Mouse (Mus musculus) midbrain, embryonic 12.5 days (tissue): Measurements from ENCODE around the gene Flad1. TPM values are rescaled to one million over a fixed set of nuclear protein-coding genes. Genes with fewer than 3 reads are reported as not detected.

Experiments
- ATAC-seq: fragments of 200-750 bp; cut with Nextera tagmentation; 2 replicates; pipeline ENCODE4 v1.8.0; 2017; ENCODE audit warnings: low read depth, moderate TSS enrichment, moderate library complexity; ENCODE audit not compliant: low FRiP score
- H3K27ac ChIP-seq: fragments of 300-500 bp; sonication (generic); replicated peaks from 2 replicates; pipeline ENCODE4 v1.5.1; 2016; ENCODE audit warnings: mild to moderate bottlenecking
- H3K27me3 ChIP-seq: fragments of 300-500 bp; sonication (generic); 2 replicates; pipeline ENCODE4 v1.6.1; 2016; ENCODE audit warnings: mild to moderate bottlenecking
- H3K36me3 ChIP-seq: fragments of 300-500 bp; sonication (generic); 2 replicates; pipeline ENCODE4 v1.6.1; 2016
- H3K4me1 ChIP-seq: fragments of 300-500 bp; sonication (generic); 2 replicates; pipeline ENCODE4 v1.6.1; 2016
- H3K4me2 ChIP-seq: fragments of 300-500 bp; sonication (generic); replicated peaks from 2 replicates; pipeline ENCODE4 v1.6.1; 2016; ENCODE audit warnings: mild to moderate bottlenecking, moderate library complexity
- H3K4me3 ChIP-seq: fragments of 300-500 bp; sonication (generic); 2 replicates; pipeline ENCODE4 v1.5.1; 2016; ENCODE audit warnings: mild to moderate bottlenecking
- H3K9ac ChIP-seq: fragments of 300-500 bp; sonication (generic); replicated peaks from 2 replicates; pipeline ENCODE4 v1.6.1; 2016; ENCODE audit warnings: mild to moderate bottlenecking, moderate library complexity
- H3K9me3 ChIP-seq: fragments of 300-500 bp; sonication (generic); 2 replicates; pipeline ENCODE4 v1.6.1; 2016; ENCODE audit warnings: mild to moderate bottlenecking
- WGBS: fragments of 180-500 bp; shearing (Covaris S2); methylation state at CpG from one replicate; pipeline ENCODE4 v1.1.7; 2016; 5-methylcytosine and 5-hydroxymethylcytosine counted together
- polyA plus RNA-seq: library from polyadenylated mRNA; unstranded; fragments of >200 nt; fragmentation: Nextera tagmentation; extraction: Ambion mirVana; gene quantifications from 2 replicates; pipeline ENCODE4 v1.2.1, GENCODE M21; 2016

Flad1 gene
- polyA plus RNA-seq, 1 experiment from 2014 or later = 34.4 TPM

DNA sequence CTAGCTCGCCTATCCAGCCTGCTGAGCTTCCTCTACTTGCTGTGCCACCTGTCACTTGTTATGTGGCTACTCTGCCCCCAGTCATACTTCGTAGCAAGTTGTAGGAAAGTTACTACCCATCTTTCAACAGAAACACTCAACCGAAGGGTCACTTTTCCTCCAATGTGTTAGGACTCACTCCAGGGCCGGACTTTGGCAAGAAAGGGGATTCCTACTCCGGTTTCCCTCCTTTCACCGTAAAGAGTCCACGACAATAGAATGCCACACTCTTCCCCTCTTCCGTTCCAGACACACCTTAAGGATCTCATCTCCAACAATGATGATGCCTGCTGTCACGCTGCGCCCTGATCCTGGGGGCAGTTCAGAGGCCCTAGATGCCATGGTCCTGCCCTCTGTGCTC lies 806 bp downstream of the Flad1 start:
- WGBS = 83% methylated on average over 10 of the region's 10 CpGs
- Histone ChIP-seq H3K36me3 (peaks cover 33% of the 10 kb centered on the region), H3K9me3 (no peaks in the 10 kb centered on the region), H3K4me3 (peak overlapping the region; percentile 54), H3K4me1 (peaks cover 7% of the 10 kb centered on the region), H3K4me2 (peak overlapping the region; percentile 73), H3K27me3 (no peaks in the 10 kb centered on the region), H3K9ac (peak overlapping the region; percentile 47), H3K27ac (peak overlapping the region; percentile 52; the same call in 1 of the 2 replicates)
- no peak for ATAC-seq

- WGBS = 95% methylated on average over 3 of the region's 3 CpGs
- no peak overlapping the region for H3K4me3 ChIP-seq
- H3K4me2 ChIP-seq = no peak overlapping the region
- H3K4me1 ChIP-seq = peaks cover 7% of the 10 kb centered on the region
- no peaks in the 10 kb centered on the region for H3K27me3 ChIP-seq
- H3K36me3 ChIP-seq = peaks cover 27% of the 10 kb centered on the region
- no peak overlapping the region for H3K27ac ChIP-seq
- H3K9ac ChIP-seq = no peak overlapping the region
- no peak for ATAC-seq
- no peaks in the 10 kb centered on the region for H3K9me3 ChIP-seq
These were observed 2.0 kb downstream of the Flad1 start for GRCm38 (mm10) chr3:89409701-89410100.

GRCm38 (mm10) chr3:89408448-89408847 lies 3.2 kb downstream of the Flad1 start:
- Histone ChIP-seq H3K9ac (no peak overlapping the region), H3K27me3 (no peaks in the 10 kb centered on the region), H3K4me1 (peaks cover 7% of the 10 kb centered on the region), H3K36me3 (peaks cover 26% of the 10 kb centered on the region), H3K27ac (no peak overlapping the region), H3K4me2 (no peak overlapping the region), H3K9me3 (no peaks in the 10 kb centered on the region), H3K4me3 (no peak overlapping the region)
- no peak for ATAC-seq
- 61% methylated on average over 16 of the region's 16 CpGs for WGBS

GRCm38 (mm10) chr3:89406887-89407286 lies 4.8 kb downstream of the Flad1 start:
- no peak overlapping the region for H3K4me2 ChIP-seq
- no peak overlapping the region for H3K27ac ChIP-seq
- peaks cover 7% of the 10 kb centered on the region for H3K4me1 ChIP-seq
- H3K9me3 ChIP-seq = no peaks in the 10 kb centered on the region
- peaks cover 41% of the 10 kb centered on the region for H3K36me3 ChIP-seq
- H3K27me3 ChIP-seq = no peaks in the 10 kb centered on the region
- H3K4me3 ChIP-seq = no peak overlapping the region
- WGBS = 96% methylated on average over 6 of the region's 6 CpGs
- no peak for ATAC-seq
- no peak overlapping the region for H3K9ac ChIP-seq

GRCm38 (mm10) chr3:89402693-89403092 lies 9.0 kb downstream of the Flad1 start, which contains the start of gene Lenep:
Gene Lenep, minus strand, starts transcription at chr3:89402793.
- no peaks in the 10 kb centered on the region for H3K9me3 ChIP-seq
- 77% methylated on average over 5 of the region's 5 CpGs for WGBS
- H3K9ac ChIP-seq = no peak within 1 kb of the TSS
- H3K4me3 ChIP-seq = no peak within 1 kb of the TSS
- no peak within 1 kb of the TSS for H3K4me2 ChIP-seq
- ATAC-seq = no peak
- no peaks in the 10 kb centered on the region for H3K27me3 ChIP-seq
- no peak within 1 kb of the TSS for H3K27ac ChIP-seq
- H3K4me1 ChIP-seq = no peaks in the 10 kb centered on the region
- H3K36me3 ChIP-seq = peaks cover 45% of the 10 kb centered on the region

DNA sequence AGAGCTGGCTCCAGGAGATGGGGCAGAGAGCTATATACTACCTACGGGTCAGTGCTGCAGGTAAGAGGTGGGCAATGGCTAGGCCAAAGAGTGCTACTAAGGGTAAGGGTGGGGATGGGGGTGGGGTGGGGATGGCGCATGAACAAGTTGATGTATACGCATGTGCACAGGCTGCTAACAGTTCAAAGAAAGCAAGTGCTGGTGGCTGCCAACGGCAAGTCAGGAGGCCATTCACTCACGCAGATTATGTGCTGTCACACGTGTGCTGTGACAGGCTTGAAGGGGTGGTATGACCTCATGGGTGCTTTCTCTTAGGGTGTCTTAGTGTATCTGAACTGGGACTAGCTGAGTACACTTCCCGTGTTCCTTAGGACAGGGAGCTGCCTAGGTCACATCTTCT lies 10.3 kb downstream of the Flad1 start:
- ATAC-seq = no peak
- H3K36me3 ChIP-seq = peaks cover 36% of the 10 kb centered on the region
- no peak overlapping the region for H3K4me3 ChIP-seq
- H3K4me2 ChIP-seq = no peak overlapping the region
- H3K4me1 ChIP-seq = peaks cover 4% of the 10 kb centered on the region
- no peaks in the 10 kb centered on the region for H3K9me3 ChIP-seq
- WGBS = 85% methylated on average over 7 of the region's 7 CpGs
- no peak overlapping the region for H3K9ac ChIP-seq
- peaks cover 3% of the 10 kb centered on the region; the same call in 1 of the 2 replicates for H3K27me3 ChIP-seq
- H3K27ac ChIP-seq = no peak overlapping the region

GRCm38 (mm10) chr3:89396654-89397005 lies 15.0 kb downstream of the Flad1 start:
- Histone ChIP-seq H3K4me2 (peak overlapping the region; percentile 100), H3K4me1 (peaks cover 47% of the 10 kb centered on the region), H3K36me3 (peaks cover 6% of the 10 kb centered on the region), H3K9ac (peak overlapping the region; percentile 62), H3K9me3 (no peaks in the 10 kb centered on the region), H3K27me3 (peaks cover 26% of the 10 kb centered on the region), H3K27ac (no peak overlapping the region), H3K4me3 (peak overlapping the region; percentile 58)
- ATAC-seq = no peak
- WGBS = 2% methylated on average over 4 of the region's 4 CpGs

DNA sequence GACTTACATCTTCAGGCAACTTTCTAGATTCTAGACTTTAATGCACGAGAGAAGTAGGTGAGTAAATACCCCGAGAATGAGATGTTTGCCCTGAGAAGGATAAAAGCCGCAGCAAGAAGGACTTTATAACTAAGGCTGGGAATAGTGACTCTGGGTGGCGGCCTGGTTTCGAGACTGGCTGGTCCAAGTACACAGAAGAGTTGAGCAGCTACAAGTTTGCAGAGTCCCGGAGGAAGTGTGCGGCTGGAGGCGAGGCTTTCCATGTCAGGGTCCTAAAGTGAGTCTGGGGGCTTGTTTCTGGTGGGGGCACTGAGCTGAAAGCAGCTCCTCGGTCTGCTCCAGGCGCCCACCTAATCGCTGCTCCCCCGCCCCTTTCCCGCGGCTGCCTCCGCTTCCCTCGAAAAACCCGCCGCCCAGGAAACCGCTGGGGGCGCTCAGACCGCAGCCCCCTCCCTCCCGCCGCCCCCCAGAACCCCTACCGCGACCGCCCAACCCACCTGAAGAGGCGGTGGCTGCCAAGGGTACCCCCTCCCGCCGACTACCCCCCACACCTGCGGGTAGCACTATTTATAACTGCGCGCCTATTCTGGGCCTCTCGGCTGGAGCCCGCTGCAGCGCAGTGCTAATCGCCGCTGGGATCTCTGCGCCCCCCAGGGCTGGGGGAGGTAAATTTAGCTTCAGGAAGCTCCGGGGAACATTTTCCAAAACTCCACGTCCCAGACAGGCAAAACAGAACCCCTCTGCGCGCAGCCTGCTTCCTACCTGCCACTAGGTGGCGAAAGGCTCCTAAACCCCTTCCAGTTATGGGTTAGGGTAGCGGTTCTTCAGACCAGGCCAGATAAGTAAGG lies 15.6 kb downstream of the Flad1 start:
- 1% methylated on average over 36 of the region's 44 CpGs for WGBS
- H3K27ac ChIP-seq = no peak overlapping the region
- peaks cover 53% of the 10 kb centered on the region for H3K4me1 ChIP-seq
- H3K9me3 ChIP-seq = no peaks in the 10 kb centered on the region
- no peak for ATAC-seq
- H3K27me3 ChIP-seq = peaks cover 31% of the 10 kb centered on the region
- no peaks in the 10 kb centered on the region for H3K36me3 ChIP-seq
- peak overlapping the region; percentile 100 for H3K4me2 ChIP-seq
- H3K4me3 ChIP-seq = peak overlapping the region; percentile 58
- peak overlapping the region; percentile 62 for H3K9ac ChIP-seq

- 2% methylated on average over 10 of the region's 10 CpGs for WGBS
- H3K9ac ChIP-seq = 0 out of 2 replicates have a peak overlapping the region, but pooled peaks have one; percentile 8
- ATAC-seq = no peak
- H3K4me2 ChIP-seq = peak overlapping the region; percentile 100
- H3K4me3 ChIP-seq = peak overlapping the region; percentile 58
- H3K27ac ChIP-seq = no peak overlapping the region
- H3K36me3 ChIP-seq = no peaks in the 10 kb centered on the region
- peaks cover 59% of the 10 kb centered on the region for H3K4me1 ChIP-seq
- peaks cover 37% of the 10 kb centered on the region for H3K27me3 ChIP-seq
- no peaks in the 10 kb centered on the region for H3K9me3 ChIP-seq
These were observed 16.3 kb downstream of the Flad1 start for GRCm38 (mm10) chr3:89395419-89395805.

DNA sequence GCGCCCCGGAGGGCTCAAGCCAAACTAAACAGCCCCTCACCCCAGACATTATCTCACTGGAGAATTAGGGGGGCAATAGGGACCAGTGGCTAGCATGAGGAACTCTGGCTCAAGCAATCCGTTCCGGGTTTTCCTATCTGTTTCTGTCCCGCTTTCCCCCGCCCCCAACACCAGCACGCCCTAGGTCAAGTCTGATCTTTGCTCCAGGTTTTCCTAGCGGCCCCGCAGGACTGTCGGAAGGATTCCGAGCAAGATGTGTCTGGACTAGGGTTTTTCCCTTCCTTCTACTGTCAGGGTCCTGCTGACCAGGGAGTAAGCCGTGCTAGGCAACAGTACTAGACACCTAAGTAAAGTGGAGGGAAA lies 16.8 kb downstream of the Flad1 start:
- peak overlapping the region; percentile 58 for H3K4me3 ChIP-seq
- H3K9me3 ChIP-seq = no peaks in the 10 kb centered on the region
- H3K4me1 ChIP-seq = peaks cover 64% of the 10 kb centered on the region
- H3K27me3 ChIP-seq = peaks cover 42% of the 10 kb centered on the region
- WGBS = under 1% methylated on average over 12 of the region's 12 CpGs
- H3K36me3 ChIP-seq = no peaks in the 10 kb centered on the region
- peak overlapping the region; percentile 100 for H3K4me2 ChIP-seq
- H3K9ac ChIP-seq = 0 out of 2 replicates have a peak overlapping the region, but pooled peaks have one; percentile 37
- ATAC-seq = 0 out of 2 replicates have a peak, but pooled peaks have one; percentile 2
- H3K27ac ChIP-seq = no peak overlapping the region; the same call in 1 of the 2 replicates

GRCm38 (mm10) chr3:89394006-89394893 lies 17.4 kb downstream of the Flad1 start, which contains the start of gene Zbtb7b:
Gene Zbtb7b, minus strand, starts transcription at chr3:89394776.
- no peaks in the 10 kb centered on the region for H3K9me3 ChIP-seq
- H3K4me3 ChIP-seq = peak within 1 kb of the TSS; percentile 58
- H3K36me3 ChIP-seq = no peaks in the 10 kb centered on the region
- peak; percentile 58 for ATAC-seq
- peaks cover 42% of the 10 kb centered on the region for H3K27me3 ChIP-seq
- WGBS = under 1% methylated on average over 40 of the region's 42 CpGs
- H3K9ac ChIP-seq = peak within 1 kb of the TSS; percentile 50
- peak within 1 kb of the TSS; percentile 100 for H3K4me2 ChIP-seq
- H3K4me1 ChIP-seq = peaks cover 64% of the 10 kb centered on the region
- H3K27ac ChIP-seq = peak within 1 kb of the TSS; percentile 70

GRCm38 (mm10) chr3:89393605-89394004 lies 18.1 kb downstream of the Flad1 start:
- H3K36me3 ChIP-seq = no peaks in the 10 kb centered on the region
- peak overlapping the region; percentile 50; the same call in 1 of the 2 replicates for H3K9ac ChIP-seq
- peak overlapping the region; percentile 58 for H3K4me3 ChIP-seq
- 0% methylated on average over 15 of the region's 15 CpGs for WGBS
- peaks cover 64% of the 10 kb centered on the region for H3K4me1 ChIP-seq
- peaks cover 42% of the 10 kb centered on the region for H3K27me3 ChIP-seq
- H3K4me2 ChIP-seq = peak overlapping the region; percentile 100
- ATAC-seq = peak; percentile 96
- no peaks in the 10 kb centered on the region for H3K9me3 ChIP-seq
- H3K27ac ChIP-seq = peak overlapping the region; percentile 70
